19 mouse cellular contexts compared by ENCODE assay signal in genomic region chr15:12520292-12520691, GRCm38 (mm10).
DNase-seq lines count a peak whose midpoint lies in the region; ATAC-seq and TF ChIP-seq lines count a peak whose summit lies in the region.
"Had no signal": no experiment of that assay in that cellular context is flagged by ENCODE, and none has a peak within 500 bp of the region (broad histone marks: within the 10 kb centered on the region; RNA-seq: fewer than 3 reads in every experiment).

No protein-coding gene starts in this region.

- DNase-seq in kidney, postnatal 4 days: peak; percentile 15 to 40
- DNase-seq in brain, embryonic 14.5 days (ENCODE audit: low read depth): peak; percentile 39
- DNase-seq in retina, embryonic 14.5 days (ENCODE audit: low spot score): peak; percentile 72
- DNase-seq in spleen, postnatal 36 days (ENCODE audit: low spot score in 2 of 2): no peak
- DNase-seq: adrenal gland, postnatal 36 days; cerebellum, adult 18-20 months; cerebellum, postnatal 36 days; gastrocnemius, postnatal 10 days; kidney, adult 2 months; lung, postnatal 4 days; thymus, postnatal 25 days had no signal

- peak; percentile 34; the same call in 1 of the 2 replicates for ATAC-seq in forebrain, embryonic 16.5 days
- no peak for ATAC-seq in forebrain, embryonic 13.5 days
- ATAC-seq in kidney, embryonic 16.5 days (ENCODE audit: low FRiP score, low TSS enrichment): no peak
- ATAC-seq: liver, embryonic 12.5 days had no signal

- TF ChIP-seq POLR2A in brain, embryonic 14.5 days (IDR thresholded peaks at IDR 0.05; ENCODE audit: borderline replicate concordance, extremely low read depth, insufficient read depth, insufficient read length, poor library complexity, severe bottlenecking): no peak

- H3K4me3 ChIP-seq in forebrain, embryonic 16.5 days (replicated peaks; ENCODE audit: low read length): no peak overlapping the region
- no peak overlapping the region for H3K4me3 ChIP-seq in forebrain, embryonic 13.5 days
- no peak overlapping the region for H3K4me3 ChIP-seq in kidney, embryonic 16.5 days (ENCODE audit: low read length)
- H3K4me3 ChIP-seq: embryonic facial prominence, embryonic 10.5 days; hindbrain, embryonic 10.5 days; limb, embryonic 12.5 days; liver, embryonic 12.5 days; lung, embryonic 15.5 days had no signal

- no peak overlapping the region for H3K9ac ChIP-seq in forebrain, embryonic 16.5 days (replicated peaks; ENCODE audit: low read depth, low read length)
- no peak overlapping the region for H3K9ac ChIP-seq in forebrain, embryonic 13.5 days
- H3K9ac ChIP-seq in kidney, embryonic 16.5 days (replicated peaks; ENCODE audit: low read length): no peak overlapping the region
- H3K9ac ChIP-seq: limb, embryonic 12.5 days; liver, embryonic 12.5 days; lung, embryonic 15.5 days had no signal

- no peaks in the 10 kb centered on the region for H3K27me3 ChIP-seq in forebrain, embryonic 16.5 days (replicated peaks; ENCODE audit: control insufficient read depth, insufficient read depth, low read length)
- H3K27me3 ChIP-seq in forebrain, embryonic 13.5 days: no peaks in the 10 kb centered on the region
- H3K27me3 ChIP-seq in kidney, embryonic 16.5 days (ENCODE audit: insufficient read depth, low read length): no peaks in the 10 kb centered on the region
- H3K27me3 ChIP-seq: limb, embryonic 12.5 days; liver, embryonic 12.5 days; lung, embryonic 15.5 days had no signal

- H3K4me2 ChIP-seq in forebrain, embryonic 16.5 days (ENCODE audit: low read length): no peak overlapping the region
- no peak overlapping the region for H3K4me2 ChIP-seq in forebrain, embryonic 13.5 days
- no peak overlapping the region for H3K4me2 ChIP-seq in kidney, embryonic 16.5 days (replicated peaks; ENCODE audit: low read depth, low read length)
- H3K4me2 ChIP-seq: limb, embryonic 12.5 days; liver, embryonic 12.5 days; lung, embryonic 15.5 days had no signal

- H3K36me3 ChIP-seq in forebrain, embryonic 16.5 days (ENCODE audit: control insufficient read depth, insufficient read depth): no peaks in the 10 kb centered on the region
- H3K36me3 ChIP-seq in forebrain, embryonic 13.5 days (ENCODE audit: poor library complexity, severe bottlenecking): no peaks in the 10 kb centered on the region
- H3K36me3 ChIP-seq in kidney, embryonic 16.5 days (ENCODE audit: insufficient read depth, low read length): peaks cover 7% of the 10 kb centered on the region; the same call in 1 of the 2 replicates
- H3K36me3 ChIP-seq: embryonic facial prominence, embryonic 10.5 days; hindbrain, embryonic 10.5 days; liver, embryonic 12.5 days; lung, embryonic 15.5 days had no signal

- peaks cover 3% of the 10 kb centered on the region for H3K4me1 ChIP-seq in forebrain, embryonic 16.5 days (replicated peaks; ENCODE audit: control insufficient read depth, insufficient read depth, low read length)
- H3K4me1 ChIP-seq in forebrain, embryonic 13.5 days: peaks cover 17% of the 10 kb centered on the region
- peaks cover 29% of the 10 kb centered on the region for H3K4me1 ChIP-seq in kidney, embryonic 16.5 days (ENCODE audit: insufficient read depth, low read length)
- H3K4me1 ChIP-seq: liver, embryonic 12.5 days had no signal

- no peak for TF ChIP-seq CTCF in brain, embryonic 14.5 days (IDR thresholded peaks at IDR 0.05; ENCODE audit: borderline replicate concordance, extremely low read depth, insufficient read depth, insufficient read length)

- H3K9me3 ChIP-seq in forebrain, embryonic 16.5 days (ENCODE audit: control insufficient read depth, low read length): no peaks in the 10 kb centered on the region
- H3K9me3 ChIP-seq in forebrain, embryonic 13.5 days (replicated peaks): no peaks in the 10 kb centered on the region
- H3K9me3 ChIP-seq in kidney, embryonic 16.5 days (ENCODE audit: low read length): no peaks in the 10 kb centered on the region
- H3K9me3 ChIP-seq: embryonic facial prominence, embryonic 10.5 days; hindbrain, embryonic 10.5 days; limb, embryonic 12.5 days; liver, embryonic 12.5 days; lung, embryonic 15.5 days had no signal

- WGBS in forebrain, embryonic 16.5 days: 54% methylated on average over 9 of the region's 9 CpGs
- 65% methylated on average over 9 of the region's 9 CpGs for WGBS in forebrain, embryonic 13.5 days
- 73% methylated on average over 9 of the region's 9 CpGs for WGBS in kidney, embryonic 16.5 days

- H3K27ac ChIP-seq in forebrain, embryonic 16.5 days (ENCODE audit: low read length): no peak overlapping the region
- H3K27ac ChIP-seq in forebrain, embryonic 13.5 days: no peak overlapping the region
- H3K27ac ChIP-seq in kidney, embryonic 16.5 days (ENCODE audit: low read length): no peak overlapping the region
- H3K27ac ChIP-seq: embryonic facial prominence, embryonic 10.5 days; hindbrain, embryonic 10.5 days; limb, embryonic 12.5 days; liver, embryonic 12.5 days; lung, embryonic 15.5 days had no signal

Comparison
In these comparisons a context has a peak if more than half of its experiments do, and no peak if none do; other contexts are left out.
1. DNase-seq: peak in kidney, postnatal 4 days (2 of 2), brain, embryonic 14.5 days (single experiment) and retina, embryonic 14.5 days (single experiment); none in spleen, postnatal 36 days (0 of 2).